Mouse (Mus musculus) hindbrain, embryonic 11.5 days (tissue): ENCODE data around the gene Gm49388. TPM values are rescaled to one million over a fixed set of nuclear protein-coding genes. Genes with fewer than 3 reads are reported as not detected.

Experiments
- ATAC-seq: fragments of 200-750 bp; cut with Nextera tagmentation; 2 replicates; pipeline ENCODE4 v1.8.0; 2017; ENCODE audit warnings: mild to moderate bottlenecking, moderate TSS enrichment, moderate library complexity; ENCODE audit not compliant: low FRiP score
- DNase-seq: peaks from one replicate; pipeline ENCODE4 v3.0.0-alpha.2; 2015; ENCODE audit warnings: low spot score
- H3K27ac ChIP-seq: fragments of 300-500 bp; sonication (generic); 2 replicates; pipeline ENCODE4 v1.5.1; 2014; ENCODE audit warnings: mild to moderate bottlenecking, low read depth, low read length
- H3K27me3 ChIP-seq: fragments of 300-500 bp; sonication (generic); 2 replicates; pipeline ENCODE4 v1.6.1; 2014; ENCODE audit warnings: mild to moderate bottlenecking, low read length, moderate library complexity, mixed read lengths; ENCODE audit not compliant: control insufficient read depth, insufficient read depth
- H3K36me3 ChIP-seq: fragments of 300-500 bp; sonication (generic); 2 replicates; pipeline ENCODE4 v1.6.1; 2014; ENCODE audit warnings: mild to moderate bottlenecking, low read length, moderate library complexity, mixed read lengths; ENCODE audit not compliant: control insufficient read depth, insufficient read depth
- H3K4me1 ChIP-seq: fragments of 300-500 bp; sonication (generic); replicated peaks from 2 replicates; pipeline ENCODE4 v1.6.1; 2014; ENCODE audit warnings: low read length, mixed read lengths; ENCODE audit not compliant: control insufficient read depth, insufficient read depth
- H3K4me2 ChIP-seq: fragments of 300-500 bp; sonication (generic); replicated peaks from 2 replicates; pipeline ENCODE4 v1.6.1; 2014; ENCODE audit warnings: mild to moderate bottlenecking, low read depth, low read length
- H3K4me3 ChIP-seq: fragments of 300-500 bp; sonication (generic); 2 replicates; pipeline ENCODE4 v1.5.1; 2014; ENCODE audit warnings: low read depth, low read length
- H3K9ac ChIP-seq: fragments of 300-500 bp; sonication (generic); 2 replicates; pipeline ENCODE4 v1.6.1; 2014; ENCODE audit warnings: low read depth, low read length
- H3K9me3 ChIP-seq: fragments of 300-500 bp; sonication (generic); 2 replicates; pipeline ENCODE4 v1.6.1; 2016; ENCODE audit warnings: low read length; ENCODE audit not compliant: control insufficient read depth
- WGBS: fragments of 180-500 bp; shearing (Covaris S2); extraction: QIAGEN DNeasy Blood & Tissue Kit; methylation state at CpG from one replicate; pipeline ENCODE4 v1.1.7; 2014; 5-methylcytosine and 5-hydroxymethylcytosine counted together
- polyA plus RNA-seq: library from polyadenylated mRNA; unstranded; fragments of >200 nt; fragmentation: Nextera tagmentation; extraction: Ambion mirVana; gene quantifications from 2 replicates; pipeline ENCODE4 v1.2.1, GENCODE M21; 2014

The Gm49388 gene
- polyA plus RNA-seq, 1 experiment from 2014 or later = not detected

GRCm38 (mm10) chr7:127778350-127778749, 7.1 kb upstream of the Gm49388 start:
- Histone ChIP-seq H3K9me3 (no peaks in the 10 kb centered on the region), H3K4me2 (peak overlapping the region; percentile 80), H3K27me3 (no peaks in the 10 kb centered on the region), H3K4me1 (peaks cover 5% of the 10 kb centered on the region; the same call in 1 of the 2 replicates), H3K36me3 (peaks cover 5% of the 10 kb centered on the region; the same call in 1 of the 2 replicates), H3K27ac (no peak overlapping the region), H3K4me3 (peak overlapping the region; percentile 93), H3K9ac (peak overlapping the region; percentile 90)
- ATAC-seq (no peak), DNase-seq (no peak)
- WGBS = 84% methylated on average over 4 of the region's 4 CpGs

- WGBS = 93% methylated on average over 23 of the region's 23 CpGs
- DNase-seq = no peak
- no peak overlapping the region for H3K27ac ChIP-seq
- no peaks in the 10 kb centered on the region; the same call in 1 of the 2 replicates for H3K4me1 ChIP-seq
- H3K36me3 ChIP-seq = peaks cover 23% of the 10 kb centered on the region
- H3K27me3 ChIP-seq = no peaks in the 10 kb centered on the region
- H3K4me2 ChIP-seq = no peak overlapping the region
- no peak for ATAC-seq
- no peak overlapping the region for H3K9ac ChIP-seq
- H3K4me3 ChIP-seq = no peak overlapping the region
- no peaks in the 10 kb centered on the region for H3K9me3 ChIP-seq
Observed at GRCm38 (mm10) chr7:127797076-127797845, 11.9 kb downstream of the Gm49388 start.

- H3K4me2 ChIP-seq = no peak overlapping the region
- H3K36me3 ChIP-seq = peaks cover 20% of the 10 kb centered on the region
- H3K4me1 ChIP-seq = no peaks in the 10 kb centered on the region; the same call in 1 of the 2 replicates
- H3K27ac ChIP-seq = no peak overlapping the region
- no peak overlapping the region for H3K4me3 ChIP-seq
- H3K9me3 ChIP-seq = no peaks in the 10 kb centered on the region
- no peak for DNase-seq
- ATAC-seq = no peak
- 99% methylated on average over 4 of the region's 4 CpGs for WGBS
- no peaks in the 10 kb centered on the region for H3K27me3 ChIP-seq
- no peak overlapping the region for H3K9ac ChIP-seq
Observed at GRCm38 (mm10) chr7:127798591-127798990, 13.2 kb downstream of the Gm49388 start.

- no peaks in the 10 kb centered on the region for H3K27me3 ChIP-seq
- ATAC-seq (no peak), DNase-seq (no peak)
- no peak overlapping the region for H3K27ac ChIP-seq
- H3K9me3 ChIP-seq = no peaks in the 10 kb centered on the region
- no peak overlapping the region for H3K4me3 ChIP-seq
- WGBS = 90% methylated on average over 13 of the region's 13 CpGs
- no peak overlapping the region for H3K4me2 ChIP-seq
- no peaks in the 10 kb centered on the region; the same call in 1 of the 2 replicates for H3K4me1 ChIP-seq
- H3K36me3 ChIP-seq = peaks cover 20% of the 10 kb centered on the region
- H3K9ac ChIP-seq = no peak overlapping the region
Observed at GRCm38 (mm10) chr7:127799211-127799610, 13.8 kb downstream of the Gm49388 start.

GRCm38 (mm10) chr7:127799738-127800137, 14.3 kb downstream of the Gm49388 start:
- 93% methylated on average over 1 of the region's 1 CpGs for WGBS
- DNase-seq (no peak), ATAC-seq (no peak)
- no peak overlapping the region for H3K27ac ChIP-seq
- no peak overlapping the region for H3K4me2 ChIP-seq
- H3K4me1 ChIP-seq = no peaks in the 10 kb centered on the region; the same call in 1 of the 2 replicates
- H3K27me3 ChIP-seq = no peaks in the 10 kb centered on the region
- peaks cover 20% of the 10 kb centered on the region for H3K36me3 ChIP-seq
- H3K9me3 ChIP-seq = no peaks in the 10 kb centered on the region
- no peak overlapping the region for H3K9ac ChIP-seq
- H3K4me3 ChIP-seq = no peak overlapping the region

- 0 out of 2 replicates have a peak within 1 kb of the TSS, but pooled peaks have one; percentile 24 for H3K27ac ChIP-seq
- H3K9ac ChIP-seq = no peak within 1 kb of the TSS
- no peak within 1 kb of the TSS for H3K4me2 ChIP-seq
- WGBS = 32% methylated on average over 6 of the region's 6 CpGs
- DNase-seq (peak; percentile 94), ATAC-seq (peak; percentile 73)
- H3K27me3 ChIP-seq = no peaks in the 10 kb centered on the region
- H3K4me1 ChIP-seq = no peaks in the 10 kb centered on the region; the same call in 1 of the 2 replicates
- H3K4me3 ChIP-seq = no peak within 1 kb of the TSS
- H3K36me3 ChIP-seq = peaks cover 20% of the 10 kb centered on the region
- H3K9me3 ChIP-seq = no peaks in the 10 kb centered on the region
Observed at GRCm38 (mm10) chr7:127800435-127801009, 15.1 kb downstream of the Gm49388 start, which contains the start of gene Hsd3b7. Hsd3b7 (plus strand) TSS chr7:127800604.

GRCm38 (mm10) chr7:127801010-127801621, 15.7 kb downstream of the Gm49388 start:
- H3K4me3 ChIP-seq = no peak overlapping the region
- H3K4me1 ChIP-seq = no peaks in the 10 kb centered on the region; the same call in 1 of the 2 replicates
- 0 out of 2 replicates have a peak overlapping the region, but pooled peaks have one; percentile 24 for H3K27ac ChIP-seq
- peak; percentile 13; the same call in 1 of the 2 replicates for ATAC-seq
- H3K9ac ChIP-seq = no peak overlapping the region
- no peaks in the 10 kb centered on the region for H3K9me3 ChIP-seq
- no peak for DNase-seq
- no peaks in the 10 kb centered on the region for H3K27me3 ChIP-seq
- H3K4me2 ChIP-seq = no peak overlapping the region
- H3K36me3 ChIP-seq = peaks cover 17% of the 10 kb centered on the region
- 91% methylated on average over 8 of the region's 8 CpGs for WGBS

GRCm38 (mm10) chr7:127802313-127802712, 16.9 kb downstream of the Gm49388 start:
- WGBS = 92% methylated on average over 17 of the region's 17 CpGs
- H3K27me3 ChIP-seq = no peaks in the 10 kb centered on the region
- H3K9ac ChIP-seq = no peak overlapping the region
- peaks cover 10% of the 10 kb centered on the region for H3K36me3 ChIP-seq
- H3K4me3 ChIP-seq = no peak overlapping the region
- no peak for DNase-seq
- no peaks in the 10 kb centered on the region; the same call in 1 of the 2 replicates for H3K4me1 ChIP-seq
- no peak overlapping the region for H3K4me2 ChIP-seq
- no peak for ATAC-seq
- no peaks in the 10 kb centered on the region for H3K9me3 ChIP-seq
- no peak overlapping the region for H3K27ac ChIP-seq
